21 mouse cellular contexts compared by ENCODE assay signal in the genomic region with DNA sequence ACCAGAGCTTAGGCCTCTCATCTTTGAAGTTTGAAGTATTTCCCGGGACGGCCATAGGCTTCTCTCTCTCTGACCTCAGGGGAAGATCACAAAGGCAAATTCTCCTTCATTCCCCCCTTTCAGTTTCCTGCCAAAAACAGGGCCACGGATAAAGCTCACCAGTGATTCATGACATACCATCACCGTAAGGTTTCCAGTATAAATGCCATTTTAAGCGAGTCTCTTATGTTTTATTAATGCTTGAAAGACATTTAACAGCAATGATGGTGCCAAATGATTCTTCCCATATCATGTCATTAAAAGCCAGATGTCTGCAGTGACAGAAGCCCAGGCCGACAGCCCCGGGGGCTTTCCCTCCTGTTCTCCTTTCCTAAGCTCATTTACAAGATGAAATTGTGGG. TPM values are rescaled to one million over a fixed set of nuclear protein-coding genes. Genes with fewer than 3 reads are reported as not detected.
A peak's percentile ranks its signal among the peaks of the same experiment; 100 is the strongest.
DNase-seq lines count a peak whose midpoint lies in the region; ATAC-seq and TF ChIP-seq lines count a peak whose summit lies in the region.
"Had no signal": no experiment of that assay in that cellular context is flagged by ENCODE, and none has a peak within 500 bp of the region (broad histone marks: within the 10 kb centered on the region; RNA-seq: fewer than 3 reads in every experiment).

No protein-coding gene starts in this region.

- H3K27me3 ChIP-seq in hindbrain, embryonic 12.5 days, result no peaks in the 10 kb centered on the region
- H3K27me3 ChIP-seq in hindbrain, embryonic 16.5 days (replicated peaks; ENCODE audit: control insufficient read depth, insufficient read depth, low read length), result no peaks in the 10 kb centered on the region
- no peaks in the 10 kb centered on the region for H3K27me3 ChIP-seq in midbrain, embryonic 14.5 days (ENCODE audit: control insufficient read depth, insufficient read depth, low read length)
- no peaks in the 10 kb centered on the region for H3K27me3 ChIP-seq in midbrain, embryonic 13.5 days
- no peaks in the 10 kb centered on the region for H3K27me3 ChIP-seq in myocyte (ENCODE audit: control insufficient read depth, insufficient read depth, insufficient read length)
- H3K27me3 ChIP-seq: embryonic facial prominence, embryonic 13.5 days; forebrain, embryonic 13.5 days; heart, embryonic 13.5 days; hindbrain, embryonic 15.5 days had no signal

- no peak overlapping the region for H3K4me3 ChIP-seq in hindbrain, embryonic 12.5 days
- H3K4me3 ChIP-seq in hindbrain, embryonic 16.5 days (ENCODE audit: low read length), result no peak overlapping the region
- no peak overlapping the region for H3K4me3 ChIP-seq in midbrain, embryonic 14.5 days (replicated peaks; ENCODE audit: low read depth, low read length)
- no peak overlapping the region for H3K4me3 ChIP-seq in midbrain, embryonic 13.5 days (replicated peaks)
- H3K4me3 ChIP-seq in myocyte, result no peak overlapping the region
- H3K4me3 ChIP-seq: embryonic facial prominence, embryonic 13.5 days; forebrain, embryonic 13.5 days; heart, embryonic 13.5 days; hindbrain, embryonic 15.5 days had no signal

- no peak overlapping the region for H3K9ac ChIP-seq in hindbrain, embryonic 12.5 days
- H3K9ac ChIP-seq in hindbrain, embryonic 16.5 days (ENCODE audit: low read depth, low read length), result no peak overlapping the region
- no peak overlapping the region for H3K9ac ChIP-seq in midbrain, embryonic 14.5 days (replicated peaks; ENCODE audit: low read length)
- no peak overlapping the region for H3K9ac ChIP-seq in midbrain, embryonic 13.5 days (replicated peaks)
- H3K9ac ChIP-seq: embryonic facial prominence, embryonic 13.5 days; forebrain, embryonic 13.5 days; forebrain, postnatal 0 days; heart, embryonic 13.5 days; hindbrain, embryonic 15.5 days had no signal

- ATAC-seq in hindbrain, embryonic 12.5 days (ENCODE audit: low FRiP score), result no peak
- ATAC-seq in hindbrain, embryonic 16.5 days, result no peak
- ATAC-seq in midbrain, embryonic 14.5 days (ENCODE audit: low FRiP score, low TSS enrichment), result no peak
- no peak for ATAC-seq in midbrain, embryonic 13.5 days
- ATAC-seq: forebrain, embryonic 13.5 days; forebrain, postnatal 0 days; inflammation-experienced regulatory T-cells, adult 6 months had no signal

- WGBS in hindbrain, embryonic 12.5 days, result 46% methylated on average over 7 of the region's 7 CpGs
- WGBS in hindbrain, embryonic 16.5 days, result 36% methylated on average over 7 of the region's 7 CpGs
- WGBS in midbrain, embryonic 14.5 days, result 45% methylated on average over 7 of the region's 7 CpGs
- WGBS in midbrain, embryonic 13.5 days, result 50% methylated on average over 7 of the region's 7 CpGs

- H3K79me2 ChIP-seq in myocyte (ENCODE audit: control insufficient read depth, insufficient read depth), result peaks cover 8% of the 10 kb centered on the region

- TF ChIP-seq CTCF in brain, embryonic 14.5 days (IDR thresholded peaks at IDR 0.05; ENCODE audit: borderline replicate concordance, extremely low read depth, insufficient read depth, insufficient read length), result no peak

- no peak overlapping the region for H3ac ChIP-seq in myocyte (ENCODE audit: control insufficient read depth, insufficient read length)

- TF ChIP-seq POLR2A in brain, embryonic 14.5 days (IDR thresholded peaks at IDR 0.05; ENCODE audit: borderline replicate concordance, extremely low read depth, insufficient read depth, insufficient read length, poor library complexity, severe bottlenecking), result no peak
- no peak for TF ChIP-seq POLR2A in myocyte (IDR thresholded peaks at IDR 0.05; ENCODE audit: insufficient read length, low read depth)

- DNase-seq in midbrain, embryonic 14.5 days, result peak; percentile 9
- DNase-seq in brain, embryonic 14.5 days (ENCODE audit: low read depth), result peak; percentile 50
- DNase-seq in thymus, postnatal 36 days, result no peak
- no peak for DNase-seq in thymus, postnatal 0 days (ENCODE audit: low spot score)
- DNase-seq: adrenal gland, adult 2 months; adrenal gland, postnatal 25 days; cerebellum, adult 2 months; cerebellum, postnatal 10 days; embryo, embryonic 11 days; forebrain, postnatal 0 days; gastrocnemius, postnatal 14 days; heart, postnatal 4 days had no signal

- H3K9me3 ChIP-seq in hindbrain, embryonic 12.5 days (replicated peaks), result no peaks in the 10 kb centered on the region
- H3K9me3 ChIP-seq in hindbrain, embryonic 16.5 days (ENCODE audit: control insufficient read depth, low read length), result no peaks in the 10 kb centered on the region
- no peaks in the 10 kb centered on the region for H3K9me3 ChIP-seq in midbrain, embryonic 14.5 days (ENCODE audit: control insufficient read depth, low read length)
- no peaks in the 10 kb centered on the region for H3K9me3 ChIP-seq in midbrain, embryonic 13.5 days
- H3K9me3 ChIP-seq: embryonic facial prominence, embryonic 13.5 days; forebrain, embryonic 13.5 days; heart, embryonic 13.5 days; hindbrain, embryonic 15.5 days had no signal

- H3K4me1 ChIP-seq in hindbrain, embryonic 12.5 days, result peaks cover 8% of the 10 kb centered on the region
- peaks cover 7% of the 10 kb centered on the region for H3K4me1 ChIP-seq in hindbrain, embryonic 16.5 days (ENCODE audit: control insufficient read depth, insufficient read depth, low read depth, low read length)
- H3K4me1 ChIP-seq in midbrain, embryonic 14.5 days (ENCODE audit: control insufficient read depth, insufficient read depth, low read length), result peaks cover 7% of the 10 kb centered on the region
- peaks cover 6% of the 10 kb centered on the region for H3K4me1 ChIP-seq in midbrain, embryonic 13.5 days (replicated peaks)

- H3K4me2 ChIP-seq in hindbrain, embryonic 12.5 days (replicated peaks), result no peak overlapping the region
- no peak overlapping the region for H3K4me2 ChIP-seq in hindbrain, embryonic 16.5 days (ENCODE audit: low read length)
- no peak overlapping the region for H3K4me2 ChIP-seq in midbrain, embryonic 14.5 days (ENCODE audit: low read length)
- no peak overlapping the region for H3K4me2 ChIP-seq in midbrain, embryonic 13.5 days (replicated peaks)
- H3K4me2 ChIP-seq in myocyte (ENCODE audit: low read depth), result peak overlapping the region; percentile 18
- H3K4me2 ChIP-seq: embryonic facial prominence, embryonic 13.5 days; forebrain, embryonic 13.5 days; heart, embryonic 13.5 days; hindbrain, embryonic 15.5 days had no signal

- H3K27ac ChIP-seq in hindbrain, embryonic 12.5 days, result peak overlapping the region; percentile 44; the same call in 1 of the 2 replicates
- no peak overlapping the region for H3K27ac ChIP-seq in hindbrain, embryonic 16.5 days (ENCODE audit: low read depth, low read length)
- H3K27ac ChIP-seq in midbrain, embryonic 14.5 days (replicated peaks; ENCODE audit: low read depth, low read length), result no peak overlapping the region
- H3K27ac ChIP-seq in midbrain, embryonic 13.5 days, result no peak overlapping the region
- H3K27ac ChIP-seq: embryonic facial prominence, embryonic 13.5 days; forebrain, embryonic 13.5 days; heart, embryonic 13.5 days; hindbrain, embryonic 15.5 days had no signal

- H3K36me3 ChIP-seq in hindbrain, embryonic 12.5 days, result no peaks in the 10 kb centered on the region
- H3K36me3 ChIP-seq in hindbrain, embryonic 16.5 days (ENCODE audit: control insufficient read depth, insufficient read depth, low read length), result no peaks in the 10 kb centered on the region
- no peaks in the 10 kb centered on the region for H3K36me3 ChIP-seq in midbrain, embryonic 14.5 days (ENCODE audit: control insufficient read depth, insufficient read depth, low read length)
- no peaks in the 10 kb centered on the region for H3K36me3 ChIP-seq in midbrain, embryonic 13.5 days
- H3K36me3 ChIP-seq in myocyte (ENCODE audit: control insufficient read depth, insufficient read depth), result no peaks in the 10 kb centered on the region
- H3K36me3 ChIP-seq: embryonic facial prominence, embryonic 13.5 days; heart, embryonic 13.5 days; hindbrain, embryonic 15.5 days had no signal

TF ChIP-seq in myocyte, 11 proteins besides CTCF, POLR2A, EP300 and RAD21:
- TF ChIP-seq SRF (IDR thresholded peaks at IDR 0.05; ENCODE audit: control insufficient read depth, insufficient read length, low read depth) (no peak), E2F4 (IDR thresholded peaks at IDR 0.05; ENCODE audit: insufficient read depth) (no peak), REST (IDR thresholded peaks at IDR 0.05; ENCODE audit: insufficient read depth, insufficient read length) (no peak)

RNA-seq across cellular contexts. Expression of gene Dcbld2, which starts 3.6 kb away (rescaled TPM):
- polyA plus RNA-seq in hindbrain, embryonic 12.5 days (2016; fragmentation: Nextera tagmentation; extraction: Ambion mirVana), result 10.2 and 12.9 TPM in 2 replicates
- 4.9 and 5.4 TPM in 2 replicates for polyA plus RNA-seq in hindbrain, embryonic 16.5 days (2015; fragmentation: Nextera tagmentation; extraction: Ambion mirVana)
- polyA plus RNA-seq in midbrain, embryonic 14.5 days (2014; fragmentation: Nextera tagmentation; extraction: Ambion mirVana), result 9.3 and 11.8 TPM in 2 replicates
- 6.1 TPM in 2 replicates for polyA plus RNA-seq in midbrain, embryonic 13.5 days (2015; fragmentation: Nextera tagmentation; extraction: Ambion mirVana)
- 20.2 and 31.6 TPM in 2 replicates for polyA plus RNA-seq in brain, embryonic 14.5 days (2012; rRNA removed)
- polyA plus RNA-seq in myocyte (2012; fragmentation: generic; extraction: Trizol), result 10.4 TPM
- 0.80 and 1.1 TPM in 2 replicates for polyA plus RNA-seq in thymus, postnatal 0 days (2015; fragmentation: Nextera tagmentation; extraction: Ambion mirVana)

Comparison
In these comparisons a context has a peak if more than half of its experiments do, and no peak if none do; other contexts are left out.
1. DNase-seq: peak in midbrain, embryonic 14.5 days (single experiment) and brain, embryonic 14.5 days (single experiment); none in thymus, postnatal 36 days (0 of 2) and thymus, postnatal 0 days (single experiment).